Mouse (Mus musculus) limb, embryonic 13.5 days (tissue): Measurements from ENCODE around the gene Opa3. TPM values are rescaled to one million over a fixed set of nuclear protein-coding genes. Genes with fewer than 3 reads are reported as not detected.
A peak's percentile ranks its signal among the peaks of the same experiment; 100 is the strongest.

Experiments used
- ATAC-seq: fragments of 200-750 bp; cut with Nextera tagmentation; 2 replicates; pipeline ENCODE4 v1.8.0; 2017; ENCODE audit warnings: low read depth, moderate number of reproducible peaks, moderate TSS enrichment; ENCODE audit not compliant: low FRiP score
- H3K27ac ChIP-seq: fragments of 300-500 bp; sonication (generic); 2 replicates; pipeline ENCODE4 v1.5.1; 2015; ENCODE audit warnings: inconsistent platforms, mild to moderate bottlenecking, moderate library complexity
- H3K27me3 ChIP-seq: fragments of 300-500 bp; sonication (generic); 2 replicates; pipeline ENCODE4 v1.6.1; 2015; ENCODE audit warnings: mild to moderate bottlenecking, inconsistent platforms
- H3K36me3 ChIP-seq: fragments of 300-500 bp; sonication (generic); 2 replicates; pipeline ENCODE4 v1.6.1; 2015; ENCODE audit warnings: inconsistent platforms, mild to moderate bottlenecking, moderate library complexity
- H3K4me1 ChIP-seq: fragments of 300-500 bp; sonication (generic); 2 replicates; pipeline ENCODE4 v1.6.1; 2015; ENCODE audit warnings: inconsistent platforms
- H3K4me2 ChIP-seq: fragments of 300-500 bp; sonication (generic); replicated peaks from 2 replicates; pipeline ENCODE4 v1.6.1; 2015; ENCODE audit warnings: inconsistent platforms, mild to moderate bottlenecking, moderate library complexity
- H3K4me3 ChIP-seq: fragments of 300-500 bp; sonication (generic); 2 replicates; pipeline ENCODE4 v1.5.1; 2015; ENCODE audit warnings: moderate library complexity, mild to moderate bottlenecking, inconsistent platforms
- H3K9ac ChIP-seq: fragments of 300-500 bp; sonication (generic); 2 replicates; pipeline ENCODE4 v1.6.1; 2015; ENCODE audit warnings: mild to moderate bottlenecking, inconsistent platforms
- H3K9me3 ChIP-seq: fragments of 300-500 bp; sonication (generic); 2 replicates; pipeline ENCODE4 v1.6.1; 2016; ENCODE audit warnings: inconsistent platforms
- WGBS: fragments of 180-500 bp; shearing (Covaris S2); methylation state at CpG from one replicate; pipeline ENCODE4 v1.1.7; 2015; 5-methylcytosine and 5-hydroxymethylcytosine counted together
- polyA plus RNA-seq: library from polyadenylated mRNA; unstranded; fragments of >200 nt; fragmentation: Nextera tagmentation; extraction: Ambion mirVana; gene quantifications from 2 replicates; pipeline ENCODE4 v1.2.1, GENCODE M21; 2015

The Opa3 gene
- polyA plus RNA-seq, 1 experiment from 2014 or later = 35.7 TPM

- Histone ChIP-seq H3K9me3 (no peaks in the 10 kb centered on the region), H3K27ac (no peak overlapping the region), H3K9ac (no peak overlapping the region), H3K36me3 (peaks cover 73% of the 10 kb centered on the region), H3K27me3 (no peaks in the 10 kb centered on the region), H3K4me3 (no peak overlapping the region), H3K4me1 (no peaks in the 10 kb centered on the region), H3K4me2 (no peak overlapping the region)
- 59% methylated on average over 15 of the region's 15 CpGs for WGBS
- ATAC-seq = no peak
These were observed 25.9 kb upstream of the Opa3 start for GRCm38 (mm10) chr7:19202065-19202850.

GRCm38 (mm10) chr7:19208201-19208910, 19.8 kb upstream of the Opa3 start:
- no peak overlapping the region for H3K9ac ChIP-seq
- 81% methylated on average over 13 of the region's 13 CpGs for WGBS

DNA sequence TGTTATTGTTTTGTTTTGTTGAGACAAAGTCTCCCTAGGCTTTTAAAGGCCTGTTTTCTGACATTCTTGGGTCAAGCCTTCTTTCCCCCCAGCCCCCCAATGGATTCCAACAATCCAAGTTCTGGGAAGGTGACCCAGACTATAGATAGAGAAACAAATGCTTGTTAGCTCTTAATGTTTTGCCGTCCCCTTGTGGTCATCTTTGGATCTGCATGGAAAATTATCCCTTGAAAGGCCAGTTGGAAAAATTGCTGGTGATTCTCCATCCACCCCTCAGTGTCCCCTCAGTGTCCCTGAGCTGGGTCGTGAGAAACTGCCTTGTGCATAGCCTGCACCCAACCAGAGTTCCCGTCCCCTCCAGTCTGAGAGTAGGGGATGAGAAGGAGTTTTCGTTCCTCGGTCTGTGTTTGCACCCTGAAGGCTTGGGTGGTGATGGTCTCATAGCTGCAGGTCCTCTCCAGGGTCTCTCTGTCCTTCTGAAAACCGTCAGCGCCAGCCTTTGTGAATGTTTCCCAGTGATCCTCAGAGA, 19.1 kb upstream of the Opa3 start:
- Histone ChIP-seq H3K36me3 (peaks cover 21% of the 10 kb centered on the region), H3K9me3 (no peaks in the 10 kb centered on the region; the same call in 1 of the 2 replicates), H3K4me1 (peaks cover 16% of the 10 kb centered on the region), H3K4me2 (no peak overlapping the region), H3K27me3 (no peaks in the 10 kb centered on the region), H3K27ac (no peak overlapping the region), H3K4me3 (no peak overlapping the region), H3K9ac (no peak overlapping the region)
- ATAC-seq = no peak
- 52% methylated on average over 7 of the region's 7 CpGs for WGBS

More at GRCm38 (mm10) chr7:19208201-19208910, 19.8 kb upstream of the Opa3 start:
- Histone ChIP-seq H3K4me3 (no peak overlapping the region), H3K4me2 (no peak overlapping the region), H3K4me1 (peaks cover 11% of the 10 kb centered on the region), H3K27me3 (no peaks in the 10 kb centered on the region), H3K9me3 (no peaks in the 10 kb centered on the region; the same call in 1 of the 2 replicates), H3K27ac (no peak overlapping the region), H3K36me3 (peaks cover 26% of the 10 kb centered on the region)
- no peak for ATAC-seq

DNA sequence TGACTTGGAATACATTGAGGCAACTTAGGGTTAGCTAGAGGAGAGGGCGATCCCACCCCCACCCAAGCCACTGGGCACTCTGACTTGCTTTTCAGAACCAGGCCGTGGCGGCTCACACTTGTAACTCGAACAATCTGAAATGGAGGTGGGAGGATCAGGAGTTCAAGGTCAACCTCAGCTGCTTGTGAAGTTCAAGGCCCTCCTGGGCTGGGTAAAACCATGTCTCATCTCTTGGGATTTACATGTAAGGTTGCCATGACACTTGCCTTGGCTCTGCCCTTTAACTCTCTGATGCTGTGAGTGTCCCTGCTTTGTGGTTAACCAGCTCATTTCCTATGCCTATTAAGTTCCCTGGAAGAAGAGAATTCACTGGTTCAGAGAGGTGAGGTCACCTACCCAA, 18.6 kb upstream of the Opa3 start:
- Histone ChIP-seq H3K36me3 (peaks cover 16% of the 10 kb centered on the region), H3K9me3 (no peaks in the 10 kb centered on the region; the same call in 1 of the 2 replicates), H3K27ac (no peak overlapping the region), H3K4me1 (peaks cover 21% of the 10 kb centered on the region), H3K4me3 (no peak overlapping the region), H3K9ac (no peak overlapping the region), H3K4me2 (no peak overlapping the region), H3K27me3 (no peaks in the 10 kb centered on the region)
- WGBS = 81% methylated on average over 4 of the region's 4 CpGs
- ATAC-seq = no peak

DNA sequence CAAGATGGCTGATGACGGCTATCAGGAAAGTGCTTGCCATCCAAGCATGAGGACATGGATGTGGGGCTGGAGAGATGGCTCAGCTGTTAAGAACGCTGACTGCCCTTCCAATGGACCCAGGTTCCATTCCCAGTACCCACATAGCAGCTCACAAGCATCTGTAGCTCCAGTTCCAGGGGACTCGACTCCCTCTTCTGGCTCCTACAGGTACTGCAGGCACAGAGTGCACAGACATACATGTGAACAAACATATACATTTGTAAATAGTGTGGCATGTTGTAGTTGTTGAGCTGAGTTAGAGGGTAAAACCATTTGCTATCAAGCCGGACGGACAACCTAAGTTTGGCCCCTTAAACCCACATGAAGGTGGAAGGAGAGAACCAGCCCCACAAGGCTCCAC, 18.1 kb upstream of the Opa3 start:
- 94% methylated on average over 5 of the region's 5 CpGs for WGBS
- Histone ChIP-seq H3K27me3 (no peaks in the 10 kb centered on the region), H3K4me3 (no peak overlapping the region), H3K27ac (no peak overlapping the region), H3K36me3 (peaks cover 11% of the 10 kb centered on the region), H3K4me2 (no peak overlapping the region), H3K4me1 (peaks cover 26% of the 10 kb centered on the region), H3K9me3 (no peaks in the 10 kb centered on the region; the same call in 1 of the 2 replicates), H3K9ac (no peak overlapping the region)
- no peak for ATAC-seq

- ATAC-seq = no peak
- Histone ChIP-seq H3K9ac (no peak overlapping the region), H3K9me3 (no peaks in the 10 kb centered on the region; the same call in 1 of the 2 replicates), H3K4me3 (no peak overlapping the region), H3K27ac (no peak overlapping the region), H3K27me3 (no peaks in the 10 kb centered on the region), H3K4me2 (no peak overlapping the region), H3K36me3 (no peaks in the 10 kb centered on the region; the same call in 1 of the 2 replicates), H3K4me1 (peaks cover 36% of the 10 kb centered on the region)
- 60% methylated on average over 5 of the region's 5 CpGs for WGBS
These were observed 17.0 kb upstream of the Opa3 start for GRCm38 (mm10) chr7:19211041-19211675.

GRCm38 (mm10) chr7:19211996-19212755, 16.0 kb upstream of the Opa3 start, which contains the start of gene Gpr4:
Gene Gpr4 (plus strand): TSS chr7:19212538.
- Histone ChIP-seq H3K4me2 (peak within 1 kb of the TSS; percentile 78), H3K27ac (no peak within 1 kb of the TSS; the same call in 1 of the 2 replicates)
- ATAC-seq = peak; percentile 77; the same call in 1 of the 2 replicates

GRCm38 (mm10) chr7:19213385-19213784, 14.7 kb upstream of the Opa3 start:
- H3K36me3 ChIP-seq = no peaks in the 10 kb centered on the region
- peaks cover 53% of the 10 kb centered on the region for H3K4me1 ChIP-seq
- no peaks in the 10 kb centered on the region; the same call in 1 of the 2 replicates for H3K9me3 ChIP-seq
- WGBS = 59% methylated on average over 2 of the region's 2 CpGs
- no peaks in the 10 kb centered on the region for H3K27me3 ChIP-seq
- H3K4me2 ChIP-seq = peak overlapping the region; percentile 78
- no peak overlapping the region for H3K9ac ChIP-seq
- no peak overlapping the region; the same call in 1 of the 2 replicates for H3K27ac ChIP-seq
- ATAC-seq = no peak
- peak overlapping the region; percentile 59 for H3K4me3 ChIP-seq

More at GRCm38 (mm10) chr7:19211996-19212755, 16.0 kb upstream of the Opa3 start, which contains the start of gene Gpr4:
- Histone ChIP-seq H3K27me3 (no peaks in the 10 kb centered on the region), H3K9ac (peak within 1 kb of the TSS; percentile 63), H3K4me1 (peaks cover 43% of the 10 kb centered on the region), H3K4me3 (peak within 1 kb of the TSS; percentile 59), H3K36me3 (no peaks in the 10 kb centered on the region), H3K9me3 (no peaks in the 10 kb centered on the region; the same call in 1 of the 2 replicates)
- 2% methylated on average over 28 of the region's 30 CpGs for WGBS

DNA sequence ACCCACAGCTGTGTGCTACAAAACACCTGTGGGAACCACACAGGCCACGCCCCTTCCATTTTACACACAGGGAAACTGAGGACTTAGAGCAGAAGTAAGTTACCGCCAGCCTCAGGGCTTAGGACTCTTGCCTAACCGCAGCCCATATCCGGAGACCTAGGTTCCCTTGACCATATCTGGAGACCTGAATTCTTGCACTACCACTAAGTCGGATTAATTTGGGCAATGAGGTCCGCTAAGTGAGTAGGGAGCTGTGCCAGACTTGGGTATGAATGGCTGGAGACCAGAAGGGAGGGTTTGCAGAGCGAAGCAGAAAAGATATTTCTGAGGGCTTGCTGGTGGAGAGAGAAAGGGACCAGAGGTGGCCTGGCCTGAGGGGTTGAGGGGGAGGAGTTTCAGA, 13.8 kb upstream of the Opa3 start:
- WGBS = 59% methylated on average over 7 of the region's 7 CpGs
- peak overlapping the region; percentile 78 for H3K4me2 ChIP-seq
- no peak overlapping the region for H3K9ac ChIP-seq
- no peak for ATAC-seq
- H3K27me3 ChIP-seq = no peaks in the 10 kb centered on the region
- no peaks in the 10 kb centered on the region for H3K36me3 ChIP-seq
- peaks cover 53% of the 10 kb centered on the region for H3K4me1 ChIP-seq
- no peak overlapping the region; the same call in 1 of the 2 replicates for H3K27ac ChIP-seq
- no peaks in the 10 kb centered on the region; the same call in 1 of the 2 replicates for H3K9me3 ChIP-seq
- 0 out of 2 replicates have a peak overlapping the region, but pooled peaks have one; percentile 2 for H3K4me3 ChIP-seq

DNA sequence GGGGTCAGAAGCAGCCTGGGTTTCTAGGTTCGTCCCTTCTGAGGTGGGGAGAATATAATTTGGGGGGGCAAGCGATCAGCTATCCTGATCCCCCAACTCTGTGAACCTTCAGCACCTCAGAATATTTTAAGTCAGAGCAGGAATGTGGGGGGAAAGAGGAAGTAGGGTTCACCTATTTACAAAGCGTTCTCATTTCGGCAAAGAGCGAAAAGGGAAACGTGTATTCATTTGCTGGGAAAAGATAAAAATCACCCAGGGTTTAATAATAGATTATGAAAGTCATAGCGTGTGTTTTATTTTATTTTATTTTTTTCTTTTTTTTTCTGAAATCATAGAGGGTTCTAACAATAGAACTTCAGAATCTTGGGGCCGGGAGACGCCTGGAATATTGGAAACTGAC, 13.2 kb upstream of the Opa3 start:
- Histone ChIP-seq H3K27ac (no peak overlapping the region; the same call in 1 of the 2 replicates), H3K9ac (no peak overlapping the region), H3K4me3 (0 out of 2 replicates have a peak overlapping the region, but pooled peaks have one; percentile 2), H3K36me3 (no peaks in the 10 kb centered on the region), H3K27me3 (no peaks in the 10 kb centered on the region), H3K4me1 (peaks cover 53% of the 10 kb centered on the region), H3K4me2 (peak overlapping the region; percentile 78), H3K9me3 (no peaks in the 10 kb centered on the region; the same call in 1 of the 2 replicates)
- WGBS = 54% methylated on average over 9 of the region's 9 CpGs
- no peak for ATAC-seq

- Histone ChIP-seq H3K4me3 (no peak overlapping the region), H3K27me3 (no peaks in the 10 kb centered on the region), H3K9me3 (no peaks in the 10 kb centered on the region), H3K36me3 (peaks cover 10% of the 10 kb centered on the region), H3K27ac (peak overlapping the region; percentile 63; the same call in 1 of the 2 replicates), H3K9ac (no peak overlapping the region), H3K4me2 (peak overlapping the region; percentile 27; the same call in 1 of the 2 replicates), H3K4me1 (peaks cover 47% of the 10 kb centered on the region)
- ATAC-seq = peak; percentile 46; the same call in 1 of the 2 replicates
- 11% methylated on average over 5 of the region's 5 CpGs for WGBS
These were observed 10.6 kb upstream of the Opa3 start for GRCm38 (mm10) chr7:19217492-19217891.
